Mouse (Mus musculus): ENCODE results near the gene Lsm14b.

GRCm38 (mm10) chr2:180084565-180084964 lies 59.8 kb downstream of the Lsm14b start:
- no peak for TF ChIP-seq CTCF (IDR thresholded peaks at IDR 0.05; ENCODE audit: insufficient read depth, low read length)
- no peak for TF ChIP-seq POLR2A (IDR thresholded peaks at IDR 0.05; ENCODE audit: borderline replicate concordance, extremely low read depth, low read depth, low read length)

Data from lung, adult 2 months (tissue).